Mouse (Mus musculus) T-cell, adult 2 months (primary cell): ENCODE data around the gene Pmf1.

Experiments used
- DNase-seq: peaks from one replicate; pipeline ENCODE4 v3.0.0; 2022; ENCODE audit warnings: low spot score

Pmf1 gene

GRCm38 (mm10) chr3:88352907-88353306 is 57.2 kb downstream of the Pmf1 start:
- DNase-seq = no peak

- DNase-seq = no peak
Observed at GRCm38 (mm10) chr3:88350732-88351131, 59.4 kb downstream of the Pmf1 start.
